Mouse (Mus musculus) adrenal gland, postnatal 4 days (tissue): ENCODE data around the gene Gm21974. TPM values are rescaled to one million over a fixed set of nuclear protein-coding genes. Genes with fewer than 3 reads are reported as not detected.
"Not testable (repeated sequence)": the region's sequence is repeated elsewhere in the genome, so short reads cannot be mapped to it uniquely, and the experiment has no call there.

Source experiments
- DNase-seq, 2 experiments: peaks; one replicate each; pipeline ENCODE4 v3.0.0; 2021 to 2022; ENCODE audit warnings: low spot score in 2 of 2, mixed read lengths in 2 of 2
- total RNA-seq, 2 experiments: library from RNA; stranded (reverse); gene quantifications; 2 replicates each; pipeline ENCODE4 v1.2.3; 2021

Gm21974 gene
- total RNA-seq, 2 experiments from 2014 or later, result not detected

DNA sequence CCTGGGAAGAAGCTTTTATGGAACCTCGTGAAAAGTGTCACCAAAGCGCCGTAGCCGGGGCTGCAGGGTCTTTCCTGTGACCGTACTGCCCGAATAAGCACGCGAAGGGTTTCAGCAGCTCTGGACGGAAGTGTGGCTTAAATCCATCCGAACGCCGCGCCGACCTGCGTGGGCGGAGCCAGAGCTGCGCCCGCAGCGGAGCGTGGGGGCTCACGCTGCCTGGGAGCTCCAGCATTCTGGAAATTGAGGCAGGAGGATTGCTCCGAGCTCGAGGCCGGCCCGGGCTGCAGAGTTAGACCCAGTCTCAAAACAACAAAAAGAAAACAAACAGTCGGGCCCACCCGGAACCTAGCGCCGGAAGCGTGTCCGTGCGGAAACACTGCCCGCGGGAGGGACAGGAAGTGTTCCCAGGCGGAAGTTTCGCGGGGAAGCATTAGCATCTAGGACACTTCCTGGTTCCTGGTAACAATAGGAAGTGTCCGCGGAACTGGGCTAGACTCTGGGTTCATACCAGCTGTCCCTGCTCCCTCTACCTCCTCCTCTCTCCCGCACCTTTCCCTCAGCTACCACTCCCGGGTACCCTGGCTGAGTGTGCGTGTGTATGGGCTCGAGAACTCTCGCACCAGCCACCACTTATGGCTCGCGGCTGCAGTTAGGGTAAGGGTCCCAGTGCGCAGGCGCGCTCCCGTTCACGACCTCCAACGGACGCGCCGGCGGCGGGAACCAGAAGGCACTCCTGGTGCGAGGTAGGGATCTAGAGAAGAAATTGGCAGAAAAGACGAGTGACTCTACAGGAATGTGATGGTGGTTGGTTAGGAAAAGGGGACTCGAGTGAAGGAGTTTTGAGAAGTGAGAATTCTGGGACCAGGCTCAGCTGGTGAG lies 18.5 kb downstream of the Gm21974 start, which contains the start of gene Zfp668:
Gene Zfp668 (minus strand): TSS at position 362 of the 882 bp plus-strand sequence.
- DNase-seq, result peak; percentile 76 to 83

DNA sequence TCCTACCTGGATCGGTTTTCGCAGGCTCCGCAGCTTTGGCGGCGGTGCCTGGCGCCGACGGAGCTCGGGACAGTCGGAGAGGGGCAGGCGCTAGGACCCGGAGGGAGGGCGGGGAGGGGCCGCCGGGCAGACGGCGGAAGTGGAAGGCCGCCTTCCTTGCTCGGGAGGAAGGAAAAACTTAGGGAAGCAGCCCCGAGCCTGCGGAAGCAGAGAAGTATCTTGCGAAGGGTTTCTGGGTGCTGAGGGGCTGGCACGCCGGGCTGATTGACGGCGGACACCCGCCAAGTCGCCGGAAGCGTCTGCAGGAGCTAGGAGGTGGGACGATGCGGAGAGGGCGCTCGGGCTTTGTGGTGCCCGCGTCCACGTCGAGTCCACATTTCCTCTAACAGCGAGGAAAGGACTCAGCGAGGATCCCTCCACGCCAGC lies 19.2 kb downstream of the Gm21974 start, which contains the start of gene Zfp646:
Gene Zfp646 (plus strand): TSS at position 181 of the 426 bp plus-strand sequence.
- DNase-seq, result peak; percentile 56 to 66

DNA sequence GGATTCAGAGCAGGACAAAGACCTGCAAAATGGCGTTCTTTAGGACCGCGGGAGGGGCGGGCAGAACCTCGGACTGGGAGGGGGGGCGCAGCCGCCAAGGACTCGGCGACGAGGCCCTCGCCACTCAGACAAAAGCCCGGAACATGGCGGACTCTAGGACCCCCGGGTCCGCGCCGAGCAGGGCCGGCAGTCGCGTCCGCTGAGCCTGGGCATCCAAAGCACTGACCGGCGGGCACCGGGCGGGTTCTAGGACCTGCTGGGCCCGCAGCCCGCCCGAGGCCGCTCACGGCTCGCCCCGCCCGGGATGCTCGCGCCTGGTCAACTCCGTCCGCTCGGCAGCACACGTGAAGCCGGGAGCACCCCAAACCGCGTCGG lies 19.6 kb downstream of the Gm21974 start:
- DNase-seq, result peak; percentile 77 to 82

DNA sequence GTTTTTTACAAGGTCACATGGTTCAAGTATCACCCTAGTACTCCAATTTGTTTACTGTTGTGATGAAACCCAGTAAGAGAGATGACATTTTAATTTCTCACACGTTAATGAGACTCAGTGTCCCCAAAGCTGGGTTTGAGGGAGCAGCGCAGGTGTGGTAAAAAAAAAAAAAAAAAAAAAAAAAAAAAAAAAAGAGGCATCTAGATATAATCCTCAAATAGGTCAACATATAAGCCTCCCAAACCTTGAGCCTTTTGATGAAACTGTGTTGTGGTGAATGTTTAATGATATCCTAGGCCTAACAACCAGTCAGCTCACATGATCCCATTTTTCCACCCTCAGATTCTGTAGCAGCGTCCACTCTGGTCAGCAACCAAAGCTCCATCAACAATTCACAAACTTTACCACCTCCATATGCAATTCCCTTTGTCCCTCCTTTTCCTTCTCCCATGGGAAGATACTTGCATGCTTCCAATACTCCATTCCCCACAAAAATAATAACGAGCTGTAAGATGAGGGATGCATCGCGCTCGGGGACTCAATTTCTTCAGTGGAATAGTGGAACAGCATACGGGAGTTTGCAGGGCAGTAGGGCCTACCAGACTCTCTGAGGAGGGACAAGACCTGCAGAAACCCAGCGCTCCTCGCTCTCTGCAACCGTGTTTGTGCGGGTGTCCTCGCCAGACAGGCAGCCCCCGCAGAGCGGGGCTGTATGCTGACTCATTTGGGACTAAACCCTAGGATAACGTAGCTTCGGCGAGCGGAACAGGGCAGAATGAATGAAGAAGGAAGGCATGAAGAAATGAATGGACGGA lies 20.2 kb downstream of the Gm21974 start:
- DNase-seq, result no peak

DNA sequence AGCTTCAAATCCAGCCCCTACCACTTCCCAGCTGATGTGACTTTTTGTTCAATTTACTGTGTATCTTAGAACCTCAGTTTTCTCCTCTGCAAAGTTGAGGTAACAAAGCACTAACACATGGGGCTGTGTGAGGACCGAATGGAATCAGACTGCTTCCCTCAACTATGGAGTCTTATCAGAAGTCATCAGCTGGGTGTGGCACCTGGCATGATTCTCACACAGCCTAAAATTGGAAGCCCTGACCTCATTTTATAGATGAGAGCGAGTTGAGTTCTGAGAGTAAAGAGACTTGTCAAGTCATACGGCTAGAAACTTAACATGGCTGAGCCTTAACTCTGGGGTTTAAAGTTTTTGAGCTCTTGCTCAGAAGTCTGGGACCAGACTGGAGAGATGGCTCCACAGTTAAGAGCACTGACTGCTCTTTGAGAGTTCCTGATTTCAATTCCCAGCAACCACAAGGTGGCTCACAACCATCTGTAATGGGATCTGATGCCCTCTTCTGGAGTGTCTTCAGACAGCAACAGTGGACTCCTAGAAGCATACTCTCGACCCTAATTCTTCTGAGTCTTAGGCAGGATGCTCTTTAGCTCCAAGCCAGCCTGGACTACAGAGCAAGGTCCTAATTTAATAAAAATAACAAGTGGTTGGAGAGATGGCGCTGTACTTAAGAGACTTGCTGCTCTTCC lies 25.0 kb downstream of the Gm21974 start:
- DNase-seq, result no peak

DNA sequence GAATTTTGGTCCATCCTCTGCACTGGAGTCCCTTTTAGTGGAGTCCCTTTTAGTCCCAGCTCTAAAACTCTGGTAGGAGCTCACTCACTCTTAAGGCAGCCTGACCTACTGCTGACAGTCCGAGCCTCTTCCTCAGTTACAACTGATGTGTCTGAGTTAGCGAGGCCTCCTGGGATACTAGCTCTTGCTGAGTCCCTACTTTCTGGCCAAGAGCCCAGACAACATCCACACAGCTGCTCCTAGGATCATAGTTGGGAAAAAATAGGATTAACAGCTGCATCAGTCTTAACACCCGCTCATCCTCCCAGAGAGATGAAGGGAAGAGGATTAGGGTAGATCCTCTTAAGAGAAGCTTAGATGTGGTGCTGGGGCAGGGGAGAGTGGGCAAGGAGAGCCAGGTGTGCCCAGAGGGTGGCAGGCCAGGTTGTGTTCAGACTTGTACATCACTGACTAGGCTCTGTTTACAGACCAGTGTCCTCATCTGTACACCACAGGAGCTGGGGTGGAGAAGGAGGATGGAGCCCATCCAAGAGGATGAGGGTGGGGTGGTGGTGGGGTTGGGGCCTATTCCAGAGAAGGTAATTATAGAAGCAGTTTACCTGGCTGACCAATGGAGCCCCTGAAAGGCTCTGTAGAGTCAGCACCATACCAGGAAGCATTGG lies 26.0 kb downstream of the Gm21974 start:
- no peak for DNase-seq

DNA sequence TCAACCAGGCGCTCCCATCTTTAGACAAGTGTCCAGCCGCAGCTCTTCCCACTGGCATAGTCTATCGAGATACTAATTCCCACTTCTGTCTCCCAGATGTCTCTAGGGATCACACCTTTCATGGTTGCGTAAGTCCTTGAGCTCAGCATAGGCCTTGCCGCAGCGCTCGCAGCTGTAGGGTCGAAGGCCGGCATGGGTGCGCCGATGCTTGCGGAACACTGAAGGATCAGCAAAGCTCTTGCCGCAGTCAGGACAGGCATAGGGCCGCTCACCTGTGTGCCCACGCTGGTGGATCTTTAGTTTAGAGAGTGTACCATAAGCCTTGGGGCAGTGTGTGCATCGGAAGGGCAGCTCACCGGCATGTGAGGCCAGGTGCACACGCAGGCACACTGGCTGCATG lies 27.6 kb downstream of the Gm21974 start:
- DNase-seq, result no peak

DNA sequence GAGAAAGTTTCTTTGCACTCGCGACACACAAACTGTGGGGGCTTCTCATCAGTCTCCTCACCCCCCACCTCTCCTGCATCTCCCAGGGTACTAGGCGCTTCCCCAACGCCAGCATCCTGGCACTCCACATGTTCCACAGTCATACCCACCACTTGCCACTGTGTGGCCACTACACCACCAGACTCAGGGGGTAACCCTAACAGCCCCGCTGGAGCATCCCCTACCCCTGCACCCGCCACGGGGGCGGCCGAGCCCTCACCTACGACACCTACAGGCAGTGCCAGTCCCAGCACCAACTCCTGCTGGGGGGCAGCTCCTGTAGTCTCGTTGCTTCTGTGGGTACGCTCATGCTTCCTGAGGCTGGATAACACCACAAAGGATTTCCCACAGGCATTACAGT lies 28.8 kb downstream of the Gm21974 start:
- DNase-seq, result no peak

DNA sequence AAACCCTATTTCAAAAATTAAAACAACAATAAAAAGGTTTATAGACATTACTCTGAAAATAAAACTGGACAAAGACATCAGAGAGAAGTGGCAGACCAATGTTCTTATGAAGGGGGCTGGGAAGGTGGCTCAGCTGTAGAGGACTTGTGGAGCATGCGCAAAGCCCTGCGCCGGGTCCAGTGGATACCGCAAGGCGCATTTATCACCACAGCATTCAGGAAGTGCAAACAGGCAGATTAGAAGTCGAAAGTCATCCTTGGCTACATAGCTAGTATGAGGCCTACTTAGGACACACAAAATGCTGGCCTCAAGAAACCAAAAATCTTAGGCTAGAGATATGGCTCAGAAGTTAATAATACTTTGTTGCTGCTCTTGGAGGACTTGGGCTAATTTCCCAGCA lies 37.0 kb downstream of the Gm21974 start:
- DNase-seq, result no peak

DNA sequence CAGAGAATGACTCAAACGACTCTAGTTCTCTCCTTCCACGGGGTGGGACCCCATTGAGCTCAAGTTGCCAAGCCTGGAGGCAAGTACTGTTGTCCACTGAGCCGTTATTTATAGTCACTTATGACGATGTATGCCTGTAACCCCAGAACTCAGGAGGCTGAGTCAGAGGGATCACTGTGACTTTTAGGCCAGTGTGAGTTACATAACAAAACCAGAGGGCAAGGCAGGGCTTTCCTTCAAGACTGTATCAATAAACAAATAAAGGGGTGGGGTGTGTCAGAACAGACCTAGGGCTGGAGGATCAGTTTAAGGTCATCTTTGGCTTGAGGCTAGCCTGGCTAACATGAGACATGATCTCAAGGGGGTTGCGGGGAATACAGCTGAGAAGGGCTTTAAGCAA lies 44.3 kb downstream of the Gm21974 start:
- no peak for DNase-seq

DNA sequence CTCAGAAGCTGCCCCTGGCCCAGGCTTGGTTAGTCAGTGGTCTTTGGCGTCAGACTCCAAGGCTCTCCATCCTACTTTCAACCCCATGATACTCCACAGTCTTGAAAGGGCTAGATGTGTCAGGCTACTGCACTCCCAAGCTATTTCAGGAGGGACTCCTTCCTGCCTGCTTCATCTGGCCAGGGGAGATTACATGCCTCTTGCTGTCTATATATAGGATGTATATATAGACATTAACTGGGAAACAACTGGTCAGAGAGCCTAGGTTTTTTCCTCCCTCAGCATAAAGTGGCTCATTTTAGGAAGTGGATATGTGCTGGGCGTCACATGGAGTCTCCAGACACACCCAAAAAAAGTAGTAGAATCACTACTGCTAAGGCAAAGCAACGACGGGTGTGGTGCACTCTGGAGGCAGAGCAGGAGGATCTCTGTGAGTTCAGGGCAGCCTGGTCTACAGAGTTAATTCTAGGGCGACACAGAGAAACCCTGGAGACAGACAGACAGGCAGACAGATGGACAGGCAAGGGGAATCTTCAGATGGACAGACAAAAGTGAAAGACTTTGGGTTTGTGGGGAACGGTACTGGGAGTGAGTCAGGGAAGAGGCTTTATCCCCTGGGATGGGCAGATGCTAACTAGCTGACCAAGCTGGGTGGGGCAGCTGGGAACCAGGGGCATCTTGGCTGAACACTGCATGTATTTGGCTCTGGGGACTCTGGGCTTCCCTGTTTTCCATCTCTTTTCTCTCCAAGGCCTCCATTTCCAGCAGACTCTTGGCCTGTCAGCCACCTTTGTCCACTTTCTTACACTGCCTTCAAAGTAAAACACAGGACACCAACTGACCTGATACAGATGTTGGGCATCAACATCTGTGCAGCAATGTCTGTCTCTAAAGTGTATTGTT lies 45.0 kb downstream of the Gm21974 start:
- no peak for DNase-seq

DNA sequence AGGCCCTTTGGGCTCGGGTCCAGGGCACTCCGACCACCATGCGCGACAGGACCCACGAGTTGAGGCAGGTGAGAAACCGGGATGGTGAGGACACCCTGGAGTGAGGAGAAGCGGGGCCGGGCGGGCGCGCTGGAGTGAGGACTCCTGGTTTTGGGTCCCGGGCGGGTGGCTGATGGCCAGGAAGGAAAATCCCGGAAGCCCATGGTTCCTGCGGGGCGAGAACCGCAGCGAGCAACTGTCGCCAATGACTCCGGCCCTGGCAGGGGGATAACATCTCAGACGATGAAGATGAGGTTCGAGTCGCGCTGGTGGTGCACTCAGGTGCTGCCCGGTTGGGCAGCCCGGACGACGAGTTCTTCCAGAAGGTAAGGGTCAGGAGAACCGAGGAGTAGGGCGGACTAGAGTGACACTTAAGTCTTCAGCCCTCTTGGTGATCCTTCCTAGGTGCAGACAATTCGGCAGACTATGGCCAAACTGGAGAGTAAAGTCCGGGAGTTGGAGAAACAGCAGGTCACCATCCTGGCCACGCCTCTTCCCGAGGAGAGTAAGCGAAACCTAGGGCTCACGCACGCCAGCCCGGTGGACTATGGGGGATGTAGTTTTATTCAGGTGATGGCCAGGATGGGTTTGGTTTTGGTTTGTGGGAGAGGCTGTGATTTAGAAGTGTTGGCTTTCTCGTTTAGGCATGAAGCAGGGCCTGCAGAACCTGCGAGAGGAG lies 53.1 kb downstream of the Gm21974 start:
- DNase-seq, result peak in 1 of 2 experiments; percentile 62

DNA sequence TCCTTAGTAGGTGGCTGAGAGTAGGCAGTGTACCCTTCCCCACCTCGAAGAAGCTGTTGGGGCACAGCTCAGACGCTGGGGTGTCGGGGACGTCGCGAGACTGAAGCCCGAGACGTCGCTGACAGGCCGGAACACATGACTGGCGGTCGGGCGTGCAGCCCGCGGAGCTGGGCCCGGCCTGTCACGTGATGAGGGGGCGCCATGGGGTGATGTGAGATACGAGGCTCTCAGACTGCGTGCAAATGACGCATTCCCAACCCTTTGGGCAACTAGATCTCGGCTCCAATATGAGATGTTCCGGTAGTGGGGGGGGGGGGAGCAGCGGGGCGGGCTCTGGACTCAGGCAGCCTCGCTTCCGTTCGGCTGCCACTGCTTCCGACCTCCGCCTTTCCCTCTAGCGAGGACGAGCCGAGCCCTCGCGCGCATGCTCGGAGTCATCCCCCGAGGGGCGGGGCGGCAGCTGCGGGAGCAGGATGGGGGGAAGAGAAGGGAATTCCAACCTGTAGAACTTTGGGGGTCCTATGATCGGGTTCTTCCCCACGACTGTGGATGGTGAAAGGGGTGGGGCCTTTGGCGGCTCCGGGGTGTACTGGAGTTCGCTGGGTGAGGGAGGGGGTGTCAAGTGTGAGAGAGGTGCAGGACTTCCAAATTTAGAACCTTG lies 53.8 kb downstream of the Gm21974 start:
- peak; percentile 79 to 85 for DNase-seq

DNA sequence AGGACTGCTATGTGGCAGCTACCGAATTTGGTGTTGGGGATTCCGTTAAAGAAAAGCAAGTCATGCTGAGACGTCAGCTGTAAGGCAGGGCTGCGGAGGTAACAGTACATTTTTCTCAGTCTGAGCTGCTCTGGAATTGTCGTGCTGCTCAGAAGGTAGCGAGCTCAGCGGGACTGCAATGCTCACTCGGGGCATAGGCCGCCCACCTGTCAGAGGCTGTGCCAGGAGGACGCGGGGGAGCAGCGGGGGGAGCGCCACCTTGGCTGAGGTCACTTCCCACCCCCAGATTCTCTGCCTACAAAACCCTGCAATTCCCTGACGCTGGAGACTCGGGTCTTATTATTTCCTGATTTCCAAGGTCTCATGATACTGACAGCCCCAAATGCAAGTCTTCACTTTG lies 54.4 kb downstream of the Gm21974 start:
- DNase-seq, result peak; percentile 14 to 31

DNA sequence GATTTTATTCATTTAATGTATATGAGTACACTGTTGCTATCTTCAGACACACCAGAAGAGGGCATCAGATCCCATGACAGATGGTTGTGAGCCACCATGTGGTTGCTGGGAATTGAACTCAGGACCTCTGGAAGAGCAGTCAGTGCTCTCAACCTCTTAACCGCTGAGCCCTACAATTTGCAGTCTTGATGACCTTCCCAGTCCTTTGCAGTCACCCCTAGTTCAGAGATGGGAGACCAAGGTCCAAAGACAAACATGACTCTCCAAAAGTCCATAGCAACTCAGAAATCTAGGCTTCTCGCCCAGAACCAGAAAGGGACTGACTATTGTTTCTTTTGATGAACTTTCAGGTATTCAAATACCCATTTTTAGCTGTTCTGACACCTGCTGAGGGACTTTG lies 55.2 kb downstream of the Gm21974 start:
- DNase-seq, result not testable (repeated sequence)

DNA sequence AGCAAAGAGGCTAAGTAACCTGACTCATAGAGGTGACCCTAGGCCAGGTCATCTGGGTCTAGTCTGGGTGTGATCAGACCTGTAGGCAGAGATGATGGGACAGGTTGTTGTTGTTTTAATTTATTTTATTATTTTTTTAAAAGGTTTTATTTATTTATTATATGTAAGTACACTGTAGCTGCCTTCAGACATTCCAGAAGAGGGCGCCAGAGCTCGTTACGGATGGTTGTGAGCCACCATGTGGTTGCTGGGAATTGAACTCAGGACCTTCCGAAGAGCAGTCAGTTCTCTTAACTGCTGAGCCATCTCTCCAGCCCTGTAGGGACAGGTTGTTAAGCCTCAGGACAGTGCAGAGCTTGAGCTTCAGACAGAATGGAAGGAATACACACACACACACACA lies 57.4 kb downstream of the Gm21974 start:
- not testable (repeated sequence) for DNase-seq

DNA sequence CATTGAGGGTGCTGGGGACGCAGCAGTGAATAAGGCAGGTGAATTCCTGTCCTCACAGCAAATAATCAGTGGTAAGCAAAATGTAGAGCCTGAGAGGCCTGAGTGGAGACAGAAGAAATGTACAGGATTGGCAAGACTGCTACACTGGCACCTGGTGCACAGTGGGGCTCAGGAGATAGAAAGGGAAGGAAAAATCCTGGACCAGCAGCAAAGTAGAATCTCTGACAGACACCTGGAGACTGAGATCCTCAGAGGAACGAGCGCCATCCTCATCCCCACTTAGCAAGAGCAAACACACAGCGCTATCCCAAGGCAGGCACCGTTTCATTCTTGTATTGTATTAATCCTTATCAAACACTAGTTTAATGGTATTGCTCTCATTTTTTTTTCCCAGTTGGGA lies 57.8 kb downstream of the Gm21974 start:
- DNase-seq, result no peak
